Mouse (Mus musculus) erythroblast, embryonic 14.5 days (primary cell): ENCODE data around the gene Nek11. TPM values are rescaled to one million over a fixed set of nuclear protein-coding genes. Genes with fewer than 3 reads are reported as not detected.

ENCODE experiments used
- H3K27me3 ChIP-seq: 2 replicates; pipeline ENCODE4 v1.6.1; 2012; ENCODE audit warnings: inconsistent platforms; ENCODE audit not compliant: control insufficient read depth
- H3K36me3 ChIP-seq: 2 replicates; pipeline ENCODE4 v1.6.1; 2012; ENCODE audit warnings: mild to moderate bottlenecking, inconsistent platforms; ENCODE audit not compliant: control insufficient read depth
- H3K4me1 ChIP-seq: 2 replicates; pipeline ENCODE4 v1.6.1; 2012; ENCODE audit warnings: inconsistent platforms; ENCODE audit not compliant: control insufficient read depth
- H3K4me3 ChIP-seq: replicated peaks from 2 replicates; pipeline ENCODE3; 2012; ENCODE audit warnings: moderate library complexity, mild to moderate bottlenecking, inconsistent platforms
- H3K9me3 ChIP-seq: 2 replicates; pipeline ENCODE4 v1.6.1; 2012; ENCODE audit warnings: low read length, inconsistent platforms, mixed read lengths; ENCODE audit not compliant: control insufficient read depth
- GATA1 ChIP-seq: IDR thresholded peaks from 2 replicates; pipeline ENCODE4 v1.6.1; 2012; ENCODE audit warnings: low read length, inconsistent platforms, mixed read lengths
- TAL1 ChIP-seq: IDR thresholded peaks from 3 replicates; pipeline ENCODE4 v1.6.1; 2012; ENCODE audit warnings: low read length, inconsistent platforms, mixed read lengths
- polyA plus RNA-seq: library from polyadenylated mRNA; stranded (reverse); fragments of >175 nt; gene quantifications from 2 replicates; pipeline ENCODE4 v1.2.3, GENCODE M21; 2012

Nek11 gene
- polyA plus RNA-seq, 1 experiment = not detected

- Histone ChIP-seq H3K27me3 (no peaks in the 10 kb centered on the region), H3K36me3 (no peaks in the 10 kb centered on the region), H3K9me3 (peaks cover 25% of the 10 kb centered on the region), H3K4me3 (no peak overlapping the region), H3K4me1 (no peaks in the 10 kb centered on the region)
- no peak for TF ChIP-seq TAL1
- TF ChIP-seq GATA1 = no peak
Observed at GRCm38 (mm10) chr9:105300738-105301325, 94.5 kb downstream of the Nek11 start.

- H3K9me3 ChIP-seq = peaks cover 13% of the 10 kb centered on the region; the same call in 1 of the 2 replicates
- no peaks in the 10 kb centered on the region for H3K36me3 ChIP-seq
- no peaks in the 10 kb centered on the region for H3K4me1 ChIP-seq
- H3K27me3 ChIP-seq = no peaks in the 10 kb centered on the region
- TF ChIP-seq GATA1 = no peak
- no peak for TF ChIP-seq TAL1
- no peak overlapping the region for H3K4me3 ChIP-seq
Observed at GRCm38 (mm10) chr9:105284670-105285069, 110.7 kb downstream of the Nek11 start.

GRCm38 (mm10) chr9:105282725-105283124 is 112.6 kb downstream of the Nek11 start:
- no peaks in the 10 kb centered on the region for H3K36me3 ChIP-seq
- H3K27me3 ChIP-seq = no peaks in the 10 kb centered on the region
- TF ChIP-seq GATA1 (no peak), TAL1 (no peak)
- H3K4me3 ChIP-seq = no peak overlapping the region
- H3K9me3 ChIP-seq = peaks cover 15% of the 10 kb centered on the region; the same call in 1 of the 2 replicates
- no peaks in the 10 kb centered on the region for H3K4me1 ChIP-seq

- Histone ChIP-seq H3K4me3 (no peak overlapping the region), H3K27me3 (no peaks in the 10 kb centered on the region), H3K9me3 (peaks cover 11% of the 10 kb centered on the region), H3K36me3 (no peaks in the 10 kb centered on the region), H3K4me1 (no peaks in the 10 kb centered on the region)
- no peak for TF ChIP-seq TAL1
- TF ChIP-seq GATA1 = no peak
Observed at GRCm38 (mm10) chr9:105274925-105275324, 120.4 kb downstream of the Nek11 start.

GRCm38 (mm10) chr9:105274286-105274685 is 121.0 kb downstream of the Nek11 start:
- Histone ChIP-seq H3K4me3 (no peak overlapping the region), H3K4me1 (no peaks in the 10 kb centered on the region), H3K9me3 (peaks cover 9% of the 10 kb centered on the region), H3K27me3 (no peaks in the 10 kb centered on the region), H3K36me3 (no peaks in the 10 kb centered on the region)
- TF ChIP-seq TAL1 = no peak
- no peak for TF ChIP-seq GATA1

- TF ChIP-seq TAL1 (no peak), GATA1 (no peak)
- H3K27me3 ChIP-seq = no peaks in the 10 kb centered on the region
- H3K4me3 ChIP-seq = no peak overlapping the region
- no peaks in the 10 kb centered on the region for H3K36me3 ChIP-seq
- H3K9me3 ChIP-seq = peaks cover 12% of the 10 kb centered on the region
- H3K4me1 ChIP-seq = no peaks in the 10 kb centered on the region
Observed at GRCm38 (mm10) chr9:105272241-105272640, 123.1 kb downstream of the Nek11 start.

- no peaks in the 10 kb centered on the region for H3K36me3 ChIP-seq
- no peaks in the 10 kb centered on the region for H3K27me3 ChIP-seq
- no peaks in the 10 kb centered on the region for H3K4me1 ChIP-seq
- H3K4me3 ChIP-seq = no peak overlapping the region
- peaks cover 30% of the 10 kb centered on the region for H3K9me3 ChIP-seq
- TF ChIP-seq GATA1 (no peak), TAL1 (no peak)
Observed at GRCm38 (mm10) chr9:105263140-105263539, 132.2 kb downstream of the Nek11 start.

- Histone ChIP-seq H3K36me3 (no peaks in the 10 kb centered on the region), H3K9me3 (peaks cover 52% of the 10 kb centered on the region), H3K4me3 (no peak overlapping the region), H3K27me3 (no peaks in the 10 kb centered on the region), H3K4me1 (no peaks in the 10 kb centered on the region)
- TF ChIP-seq GATA1 = no peak
- no peak for TF ChIP-seq TAL1
Observed at GRCm38 (mm10) chr9:105257668-105258067, 137.7 kb downstream of the Nek11 start.

- H3K9me3 ChIP-seq = peaks cover 60% of the 10 kb centered on the region
- no peaks in the 10 kb centered on the region for H3K36me3 ChIP-seq
- H3K4me1 ChIP-seq = no peaks in the 10 kb centered on the region
- H3K27me3 ChIP-seq = no peaks in the 10 kb centered on the region
- no peak overlapping the region for H3K4me3 ChIP-seq
- TF ChIP-seq GATA1 (no peak), TAL1 (no peak)
Observed at GRCm38 (mm10) chr9:105254076-105254475, 141.2 kb downstream of the Nek11 start.

- H3K4me1 ChIP-seq = no peaks in the 10 kb centered on the region
- no peaks in the 10 kb centered on the region for H3K27me3 ChIP-seq
- H3K4me3 ChIP-seq = no peak overlapping the region
- H3K9me3 ChIP-seq = peaks cover 64% of the 10 kb centered on the region
- H3K36me3 ChIP-seq = no peaks in the 10 kb centered on the region
- no peak for TF ChIP-seq TAL1
- TF ChIP-seq GATA1 = no peak
Observed at GRCm38 (mm10) chr9:105252349-105253041, 142.8 kb downstream of the Nek11 start.
